Mouse (Mus musculus): ENCODE results near the gene Tcf19.
"Not testable (repeated sequence)": the region's sequence is repeated elsewhere in the genome, so short reads cannot be mapped to it uniquely, and the experiment has no call there.

The Tcf19 gene

GRCm38 (mm10) chr17:35532901-35533300 is 16.3 kb upstream of the Tcf19 start, which contains the start of gene Psors1c2:
TSS of gene Psors1c2 (plus strand) at chr17:35533201.
- DNase-seq (ENCODE audit: low read depth, low spot score): no peak

GRCm38 (mm10) chr17:35532360-35532759 is 15.7 kb upstream of the Tcf19 start:
- DNase-seq (ENCODE audit: low read depth, low spot score): no peak

GRCm38 (mm10) chr17:35526644-35527043 is 10.0 kb upstream of the Tcf19 start:
- DNase-seq (ENCODE audit: low read depth, low spot score): no peak

GRCm38 (mm10) chr17:35524354-35524753 is 7.7 kb upstream of the Tcf19 start:
- no peak for DNase-seq (ENCODE audit: low read depth, low spot score)

- DNase-seq (ENCODE audit: low read depth, low spot score): no peak
These were observed 902 bp upstream of the Tcf19 start for GRCm38 (mm10) chr17:35517526-35517925.

- DNase-seq (ENCODE audit: low read depth, low spot score): peak; percentile 34
These were observed 548 bp downstream of the Tcf19 start for GRCm38 (mm10) chr17:35515911-35516640.

- peak; percentile 39 for DNase-seq (ENCODE audit: low read depth, low spot score)
These were observed 1.9 kb downstream of the Tcf19 start for GRCm38 (mm10) chr17:35514756-35515155.

- DNase-seq (ENCODE audit: low read depth, low spot score): peak; percentile 76
These were observed 2.7 kb downstream of the Tcf19 start for GRCm38 (mm10) chr17:35513886-35514285.

GRCm38 (mm10) chr17:35512916-35513626 is 3.6 kb downstream of the Tcf19 start:
- no peak for DNase-seq (ENCODE audit: low read depth, low spot score)

- DNase-seq (ENCODE audit: low read depth, low spot score): no peak
These were observed 7.3 kb downstream of the Tcf19 start for GRCm38 (mm10) chr17:35509284-35509683.

GRCm38 (mm10) chr17:35508279-35508678 is 8.3 kb downstream of the Tcf19 start:
- not testable (repeated sequence) for DNase-seq (ENCODE audit: low read depth, low spot score)

- no peak for DNase-seq (ENCODE audit: low read depth, low spot score)
These were observed 8.9 kb downstream of the Tcf19 start for GRCm38 (mm10) chr17:35507556-35508260.

GRCm38 (mm10) chr17:35506881-35507280 is 9.7 kb downstream of the Tcf19 start:
- DNase-seq (ENCODE audit: low read depth, low spot score): no peak

GRCm38 (mm10) chr17:35505776-35506175 is 10.8 kb downstream of the Tcf19 start, which contains the start of gene Pou5f1:
TSS of gene Pou5f1 (plus strand) at chr17:35506018.
- no peak for DNase-seq (ENCODE audit: low read depth, low spot score)

GRCm38 (mm10) chr17:35504628-35505481 is 11.8 kb downstream of the Tcf19 start:
- DNase-seq (ENCODE audit: low read depth, low spot score): no peak

GRCm38 (mm10) chr17:35503849-35504248 is 12.8 kb downstream of the Tcf19 start:
- no peak for DNase-seq (ENCODE audit: low read depth, low spot score)

- DNase-seq (ENCODE audit: low read depth, low spot score): no peak
These were observed 13.9 kb downstream of the Tcf19 start for GRCm38 (mm10) chr17:35502762-35503161.

- no peak for DNase-seq (ENCODE audit: low read depth, low spot score)
These were observed 14.4 kb downstream of the Tcf19 start for GRCm38 (mm10) chr17:35502226-35502625.

- DNase-seq (ENCODE audit: low read depth, low spot score): no peak
These were observed 19.5 kb downstream of the Tcf19 start for GRCm38 (mm10) chr17:35497124-35497523.

GRCm38 (mm10) chr17:35490320-35490719 is 26.3 kb downstream of the Tcf19 start:
- DNase-seq (ENCODE audit: low read depth, low spot score): no peak

GRCm38 (mm10) chr17:35488041-35488440 is 28.6 kb downstream of the Tcf19 start:
- DNase-seq (ENCODE audit: low read depth, low spot score): no peak

Measured in mesoderm, embryonic 11.5 days (tissue).